Mouse (Mus musculus) spleen, adult 2 months (tissue): Measurements from ENCODE around the gene Mybpc3.
A peak's percentile ranks its signal among the peaks of the same experiment; 100 is the strongest.

Source experiments
- CTCF ChIP-seq: fragments of 200-500 bp; IDR thresholded peaks from 2 replicates; pipeline ENCODE4 v1.5.1; 2011; ENCODE audit warnings: mild to moderate bottlenecking, inconsistent platforms; ENCODE audit not compliant: insufficient read depth, insufficient read length, insufficient replicate concordance; ENCODE audit errors: extremely low read depth
- POLR2A ChIP-seq: fragments of 200-500 bp; IDR thresholded peaks from 2 replicates; pipeline ENCODE4 v1.6.1; 2011; ENCODE audit warnings: low read depth, low read length, inconsistent platforms

GRCm38 (mm10) chr2:91183711-91184405, 65.9 kb downstream of the Mybpc3 start, which contains the start of gene Madd:
- TF ChIP-seq CTCF = no peak
- peak; percentile 34 for TF ChIP-seq POLR2A
